Mouse (Mus musculus): ENCODE measurements around the gene Mas1.

The Mas1 gene

GRCm38 (mm10) chr17:12872275-12873028, 4.5 kb upstream of the Mas1 start:
- peak in 1 of 2 experiments; percentile 52 for DNase-seq (ENCODE audit: low spot score in 2 of 2)

GRCm38 (mm10) chr17:12868640-12869039, 697 bp upstream of the Mas1 start:
- DNase-seq (ENCODE audit: low spot score in 2 of 2), result no peak

- peak; percentile 49 to 76 for DNase-seq (ENCODE audit: low spot score in 2 of 2)
Measured at GRCm38 (mm10) chr17:12866853-12867252, 1.1 kb downstream of the Mas1 start.

GRCm38 (mm10) chr17:12865407-12865806, 2.5 kb downstream of the Mas1 start:
- DNase-seq (ENCODE audit: low spot score in 2 of 2), result no peak

GRCm38 (mm10) chr17:12864111-12864510, 3.8 kb downstream of the Mas1 start:
- DNase-seq (ENCODE audit: low spot score in 2 of 2), result no peak

DNA sequence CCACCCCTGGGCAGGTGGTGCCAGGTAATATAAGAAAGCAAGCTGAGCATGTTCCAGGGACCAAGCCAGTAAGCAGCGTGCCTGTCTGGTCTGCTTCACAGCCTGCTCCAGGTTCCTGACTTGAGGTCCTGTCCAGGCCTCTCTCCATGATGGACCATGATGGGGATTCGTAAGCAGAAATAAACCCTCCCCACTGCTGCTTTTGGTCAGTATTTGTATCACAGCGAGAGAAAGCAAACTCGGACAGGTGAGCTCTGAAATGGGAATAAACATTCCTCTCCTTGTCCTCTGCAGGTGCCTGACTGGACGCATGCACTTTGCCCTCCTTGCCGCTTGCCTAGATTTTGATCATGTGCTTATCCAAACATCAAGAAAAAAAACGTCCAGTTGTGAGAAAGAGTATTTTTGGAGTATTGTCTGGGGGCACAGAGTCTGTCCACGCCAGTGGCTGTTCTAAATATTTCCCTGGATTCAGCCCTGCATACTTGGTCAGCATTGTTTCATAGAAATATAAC, 8.9 kb downstream of the Mas1 start:
- DNase-seq (ENCODE audit: low spot score in 2 of 2), result no peak

DNA sequence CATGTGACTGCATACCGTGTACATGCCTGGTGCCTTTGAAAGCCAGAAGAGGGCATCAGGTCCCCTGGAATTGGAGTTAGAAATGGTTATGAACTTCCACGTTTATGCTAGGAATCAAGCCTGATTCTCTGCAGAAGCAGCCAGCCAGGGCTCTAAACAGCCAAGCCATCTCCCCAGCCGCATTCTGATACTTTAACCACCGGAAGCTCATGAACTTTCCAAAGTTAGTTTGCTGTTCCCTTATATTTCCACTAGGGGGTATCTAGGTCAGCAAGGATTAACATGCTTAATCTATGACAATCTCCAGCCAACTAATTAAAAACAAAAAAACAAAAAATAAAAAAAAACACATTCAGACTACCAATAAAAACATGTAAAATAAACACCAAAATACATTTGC, 9.9 kb downstream of the Mas1 start:
- no peak for DNase-seq (ENCODE audit: low spot score in 2 of 2)

GRCm38 (mm10) chr17:12857395-12857794, 10.5 kb downstream of the Mas1 start:
- DNase-seq (ENCODE audit: low spot score in 2 of 2), result no peak

DNA sequence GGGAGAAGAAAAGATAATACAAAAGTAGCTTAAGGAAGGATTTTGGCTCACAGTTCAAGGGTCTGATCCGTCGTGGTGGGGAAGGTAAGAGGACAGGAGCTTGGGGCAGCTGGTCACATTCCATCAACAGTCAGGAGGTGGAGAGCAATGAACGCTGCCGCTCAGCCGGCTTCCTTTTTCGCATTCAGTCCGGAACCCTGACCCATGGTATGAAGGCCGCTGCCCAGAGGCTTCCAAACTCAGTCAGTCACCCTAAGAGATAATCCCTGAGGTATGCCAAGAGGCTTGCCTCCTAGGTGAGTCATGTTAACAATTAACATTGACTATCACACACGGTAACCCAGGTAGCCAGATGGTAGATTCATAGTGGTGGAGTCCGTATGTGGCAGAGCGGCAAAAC, 13.6 kb downstream of the Mas1 start:
- DNase-seq (ENCODE audit: low spot score in 2 of 2), result no peak

DNA sequence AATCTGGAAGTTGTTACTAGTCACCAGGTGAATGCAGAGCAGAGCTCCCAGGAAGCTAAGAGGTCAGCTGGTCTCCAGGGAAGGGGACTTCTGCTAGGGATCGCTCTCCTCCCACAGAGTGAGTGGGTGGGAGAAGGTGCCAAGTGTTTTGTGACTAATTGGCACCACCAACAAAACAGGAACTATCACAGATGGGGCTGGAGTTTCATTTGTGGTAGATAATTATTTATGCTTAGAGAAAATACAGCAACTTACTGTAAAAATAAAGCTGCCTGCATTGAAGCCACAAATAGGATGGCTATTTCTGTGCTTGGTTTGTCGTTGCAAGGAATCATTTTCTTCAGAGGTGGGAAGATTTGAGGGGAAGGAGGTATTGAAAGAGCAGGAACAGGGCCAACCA, 14.1 kb downstream of the Mas1 start:
- DNase-seq (ENCODE audit: low spot score in 2 of 2), result peak in 1 of 2 experiments; percentile 57

DNA sequence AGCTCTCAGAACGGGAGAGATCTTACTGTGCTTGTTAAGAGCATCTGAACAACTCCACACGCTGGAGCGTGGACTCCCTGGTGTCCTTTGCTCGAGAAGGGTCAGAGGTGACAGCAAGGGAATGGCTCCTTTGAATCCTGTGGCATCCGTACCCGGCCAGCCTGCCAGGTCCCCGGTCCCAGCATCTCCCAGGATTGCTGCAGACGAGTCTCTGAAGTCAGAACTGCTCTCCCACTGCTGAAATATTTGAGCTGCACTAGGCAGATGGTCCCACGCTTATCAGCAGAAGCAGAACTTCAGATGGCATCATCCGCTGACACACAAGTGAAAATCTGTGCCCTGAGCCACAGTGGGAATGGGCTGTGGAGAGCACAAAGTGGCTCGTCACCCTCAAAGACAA, 16.3 kb downstream of the Mas1 start:
- DNase-seq (ENCODE audit: low spot score in 2 of 2), result peak in 1 of 2 experiments; percentile 53

- peak; percentile 55 to 73 for DNase-seq (ENCODE audit: low spot score in 2 of 2)
Measured at GRCm38 (mm10) chr17:12849778-12850382, 18.1 kb downstream of the Mas1 start.

- no peak for DNase-seq (ENCODE audit: low spot score in 2 of 2)
Measured at GRCm38 (mm10) chr17:12847736-12848135, 20.2 kb downstream of the Mas1 start.

- peak in 1 of 2 experiments; percentile 61 for DNase-seq (ENCODE audit: low spot score in 2 of 2)
Measured at GRCm38 (mm10) chr17:12846474-12846873, 21.5 kb downstream of the Mas1 start.

GRCm38 (mm10) chr17:12845862-12846261, 22.1 kb downstream of the Mas1 start:
- DNase-seq (ENCODE audit: low spot score in 2 of 2), result no peak

DNA sequence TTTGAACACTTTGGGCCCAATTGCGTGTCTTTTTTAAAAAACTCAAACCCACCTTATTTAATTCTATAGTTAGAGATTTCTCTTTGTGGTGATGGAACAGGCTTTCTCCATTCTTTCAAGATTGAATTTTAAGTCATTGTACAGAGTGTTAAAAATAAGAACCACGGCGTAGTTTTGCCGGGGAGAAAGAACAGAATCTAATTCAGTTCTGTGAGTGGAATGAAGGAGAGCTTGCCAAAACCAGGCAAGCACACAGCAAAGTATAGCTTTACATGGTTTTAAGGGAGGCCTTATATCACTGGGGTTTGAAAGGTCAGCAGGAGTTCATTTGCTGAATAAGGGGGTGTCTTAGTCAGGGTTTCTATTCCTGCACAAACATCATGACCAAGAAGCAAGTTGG, 23.4 kb downstream of the Mas1 start:
- no peak for DNase-seq (ENCODE audit: low spot score in 2 of 2)

GRCm38 (mm10) chr17:12843826-12844225, 24.1 kb downstream of the Mas1 start:
- DNase-seq (ENCODE audit: low spot score in 2 of 2), result no peak

DNA sequence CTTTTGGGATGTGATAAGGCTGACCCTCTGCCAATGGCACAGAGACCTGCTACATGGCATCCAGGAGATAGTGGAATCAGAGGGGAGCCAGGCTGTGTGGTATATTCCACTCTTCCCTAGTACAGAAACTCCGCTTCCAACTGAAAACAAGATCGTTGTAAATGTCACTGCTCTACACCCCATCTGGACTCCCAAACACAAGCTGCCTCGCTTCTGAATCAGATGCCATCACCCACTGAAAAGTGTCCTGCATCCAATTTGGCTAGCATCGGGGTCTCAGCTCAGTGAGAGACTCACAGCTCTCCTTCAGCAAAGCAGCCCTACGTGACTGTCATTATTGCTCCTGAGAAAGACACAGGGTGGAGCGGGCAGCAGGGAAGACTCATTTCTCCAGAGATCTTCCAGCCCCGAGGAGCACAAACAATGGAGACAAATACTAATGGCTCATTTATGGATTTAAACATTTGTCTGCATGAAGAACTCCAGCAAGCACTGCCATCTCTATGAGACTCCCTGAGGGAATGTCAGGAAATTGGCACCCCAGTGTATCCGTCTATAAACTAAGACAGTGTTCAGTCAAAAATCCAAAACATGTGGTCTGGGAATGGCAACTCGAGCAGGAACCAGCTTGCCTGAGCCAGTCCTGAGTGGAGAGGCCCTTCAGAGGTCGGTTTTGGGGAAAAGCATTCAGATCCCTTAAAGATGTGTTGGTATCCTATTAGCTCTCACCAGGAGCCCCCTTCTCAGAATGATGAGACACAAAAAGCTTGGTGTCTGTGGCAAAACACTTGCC, 28.3 kb downstream of the Mas1 start:
- DNase-seq (ENCODE audit: low spot score in 2 of 2), result peak in 1 of 2 experiments; percentile 74

- no peak for DNase-seq (ENCODE audit: low spot score in 2 of 2)
Measured at GRCm38 (mm10) chr17:12835738-12836137, 32.2 kb downstream of the Mas1 start.

GRCm38 (mm10) chr17:12834826-12835225, 33.1 kb downstream of the Mas1 start:
- DNase-seq (ENCODE audit: low spot score in 2 of 2), result no peak

DNA sequence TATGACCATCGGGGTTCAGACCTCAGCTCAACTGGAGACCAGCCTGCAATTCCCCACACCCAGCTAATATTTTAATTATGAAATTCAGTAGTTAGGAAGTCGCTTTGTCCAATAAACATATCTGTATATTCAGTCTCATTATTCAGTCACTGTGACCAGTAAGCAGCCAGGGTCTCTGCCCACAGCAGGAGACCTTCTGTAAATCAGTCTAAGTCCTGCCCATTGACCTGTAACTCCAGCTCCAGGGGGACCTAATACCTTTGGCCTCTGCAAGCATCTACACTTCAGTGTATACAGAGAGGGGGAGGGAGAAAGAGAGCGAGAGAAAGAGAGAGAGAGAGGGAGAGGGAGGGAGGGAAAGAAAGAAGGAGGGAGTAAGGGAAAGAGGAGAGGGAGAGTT, 33.6 kb downstream of the Mas1 start:
- DNase-seq (ENCODE audit: low spot score in 2 of 2), result no peak

DNA sequence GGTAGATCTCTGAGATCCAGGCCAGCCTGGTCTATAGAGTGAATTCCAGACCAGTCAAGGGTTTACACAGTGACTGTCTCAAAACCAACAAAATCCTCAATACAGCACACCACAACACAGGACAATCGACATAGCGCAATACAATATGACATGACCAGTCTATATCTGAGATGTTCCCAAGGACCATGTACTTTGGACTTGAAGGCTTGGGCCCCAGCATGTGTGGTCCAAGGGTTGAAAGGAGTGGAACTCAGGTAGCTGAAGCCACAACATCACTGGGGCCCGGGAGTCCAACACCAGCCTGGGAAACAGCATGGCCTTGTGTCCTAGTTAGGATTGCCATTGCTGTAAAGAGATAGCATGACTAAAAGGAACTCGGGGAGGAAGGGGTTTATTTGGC, 35.3 kb downstream of the Mas1 start:
- DNase-seq (ENCODE audit: low spot score in 2 of 2), result no peak

Data from left cerebral cortex, adult 9 months (tissue).